Mouse (Mus musculus) E14TG2a.4 (cell line): Measurements from ENCODE around the gene Nol8.

Source experiments
- CTCF ChIP-seq: conservative IDR thresholded peaks from 2 replicates; pipeline ENCODE4 v1.5.1; 2014; ENCODE audit warnings: low read length
- NANOG ChIP-seq: IDR thresholded peaks from 2 replicates; pipeline ENCODE4 v1.6.1; 2014; ENCODE audit warnings: borderline replicate concordance, low read length, mixed read lengths

- TF ChIP-seq CTCF (no peak), NANOG (no peak)
Observed at GRCm38 (mm10) chr13:49608589-49609322, 44.1 kb upstream of the Nol8 start.
